Mouse (Mus musculus): ENCODE results near the gene Ufc1.
"Not testable (repeated sequence)": the region's sequence is repeated elsewhere in the genome, so short reads cannot be mapped to it uniquely, and the experiment has no call there.

The Ufc1 gene

DNA sequence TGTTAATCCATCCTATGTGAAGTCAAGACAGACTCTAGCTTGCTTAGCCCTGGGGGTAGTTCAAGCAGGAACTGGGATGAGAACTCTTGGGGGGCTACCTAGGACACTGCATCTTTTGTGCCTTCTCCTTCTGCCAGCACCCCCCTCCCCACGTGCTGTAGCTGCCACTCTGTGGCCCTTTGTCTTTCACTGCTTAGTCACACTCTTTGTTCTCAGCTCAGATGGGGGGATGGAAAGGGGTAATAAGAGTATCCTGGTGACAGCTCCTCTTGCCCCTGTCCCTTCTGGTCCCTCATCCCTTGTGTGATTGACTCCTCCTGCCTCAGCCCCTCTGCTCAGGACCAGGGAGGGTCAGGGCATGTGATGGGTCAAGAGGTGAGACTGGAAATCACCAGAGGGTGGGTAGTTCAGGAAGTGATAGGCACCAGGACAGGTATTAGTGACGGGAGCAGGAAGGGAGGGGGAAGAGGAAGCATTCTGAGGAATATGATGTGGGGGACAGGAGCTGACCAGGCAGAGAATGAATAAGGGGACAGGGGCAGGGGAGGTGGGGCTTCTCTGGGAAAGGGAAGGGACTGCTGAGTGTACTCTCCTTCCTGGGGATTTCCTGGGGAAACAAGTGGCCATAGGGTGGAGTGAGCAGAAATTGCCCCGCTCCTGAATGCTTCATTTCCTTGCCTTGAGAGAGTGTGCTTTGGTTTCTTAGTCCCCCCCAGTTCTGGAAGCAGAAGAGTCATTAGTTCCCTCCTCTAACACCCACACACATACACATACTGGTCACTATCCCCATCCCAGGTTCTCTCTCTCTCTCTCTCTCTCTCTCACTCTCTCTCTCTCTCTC is 46.2 kb downstream of the Ufc1 start:
- no peak for DNase-seq (ENCODE audit: low read depth, low spot score)

GRCm38 (mm10) chr1:171247916-171248315 is 46.9 kb downstream of the Ufc1 start:
- no peak for DNase-seq (ENCODE audit: low read depth, low spot score)

GRCm38 (mm10) chr1:171247453-171247841 is 47.4 kb downstream of the Ufc1 start:
- DNase-seq (ENCODE audit: low read depth, low spot score) = no peak

DNA sequence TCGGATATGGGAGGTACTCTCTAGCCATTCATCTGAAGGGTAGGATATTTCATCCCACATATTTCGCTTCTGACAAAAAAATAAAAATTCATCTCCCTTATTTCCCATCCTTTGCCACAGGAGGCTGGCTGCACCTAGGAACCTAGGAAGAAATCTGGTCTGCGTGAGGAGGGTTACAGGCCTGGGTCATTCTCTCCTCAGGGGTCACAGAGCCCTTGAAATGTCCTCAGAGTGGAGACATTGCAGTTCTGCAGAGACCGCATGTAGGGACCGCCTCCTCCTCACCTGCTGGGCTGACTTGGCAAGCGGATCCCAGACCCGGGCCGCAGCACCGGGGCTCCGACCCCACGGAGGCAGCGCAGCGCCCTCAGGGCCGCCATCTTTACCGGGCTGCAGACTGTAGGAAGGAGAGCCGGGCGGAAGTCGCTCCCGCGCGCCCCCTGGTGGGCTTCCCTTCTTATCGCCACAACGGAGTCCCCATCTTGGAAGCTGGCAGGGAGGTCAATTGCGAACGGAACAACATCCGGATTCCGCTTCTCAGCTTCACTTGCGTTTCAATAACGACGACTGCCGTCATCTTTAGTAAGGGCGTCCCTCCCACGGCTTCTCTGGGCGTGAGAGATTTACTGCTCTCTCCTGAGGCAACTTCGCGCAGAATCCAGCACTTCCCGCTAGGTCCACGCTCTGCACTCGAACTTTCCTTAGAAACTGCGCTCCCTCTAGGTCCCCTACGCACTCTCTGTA is 47.9 kb downstream of the Ufc1 start:
- peak; percentile 98 for DNase-seq (ENCODE audit: low read depth, low spot score)

- DNase-seq (ENCODE audit: low read depth, low spot score) = no peak
Measured at GRCm38 (mm10) chr1:171245353-171245752, 49.5 kb downstream of the Ufc1 start.

DNA sequence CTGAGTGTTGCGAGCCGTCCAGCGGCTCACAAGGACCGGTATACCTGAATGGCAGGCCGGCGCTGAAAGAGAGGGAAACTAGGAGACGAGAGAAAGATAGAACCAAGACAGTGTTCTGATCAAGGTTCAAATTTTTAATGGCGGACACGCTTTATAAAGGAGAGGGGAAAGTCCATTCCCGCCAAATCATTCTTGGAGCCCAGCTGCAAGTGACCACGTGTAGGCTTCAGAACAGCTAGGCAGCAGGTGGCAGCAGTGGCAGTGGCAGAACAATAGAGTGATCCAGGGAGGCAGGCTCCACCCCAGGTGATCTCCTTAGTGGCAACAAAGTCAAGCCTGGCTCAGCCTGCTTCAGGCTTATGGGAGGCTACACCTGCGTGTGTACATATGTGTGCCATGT is 52.9 kb downstream of the Ufc1 start:
- not testable (repeated sequence) for DNase-seq (ENCODE audit: low read depth, low spot score)

DNA sequence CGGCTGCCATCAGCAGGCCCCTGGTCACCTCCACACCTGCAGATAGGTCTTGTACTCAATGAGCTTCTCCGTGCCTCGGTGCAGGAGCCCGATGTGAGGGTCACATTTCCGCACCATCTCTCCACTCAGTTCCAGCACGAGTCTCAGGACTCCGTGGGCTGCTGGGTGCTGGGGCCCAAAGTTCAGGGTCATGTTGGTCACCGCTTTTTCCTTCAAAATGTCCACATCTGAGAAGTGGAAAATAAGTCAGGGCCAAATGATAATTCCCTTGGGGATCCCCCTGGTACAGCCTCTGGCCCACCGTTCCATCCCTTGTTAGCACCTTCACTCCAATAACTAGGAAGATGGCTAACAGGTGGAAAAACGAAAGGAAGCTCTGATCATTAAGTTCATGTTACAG is 53.9 kb downstream of the Ufc1 start:
- DNase-seq (ENCODE audit: low read depth, low spot score) = no peak

DNA sequence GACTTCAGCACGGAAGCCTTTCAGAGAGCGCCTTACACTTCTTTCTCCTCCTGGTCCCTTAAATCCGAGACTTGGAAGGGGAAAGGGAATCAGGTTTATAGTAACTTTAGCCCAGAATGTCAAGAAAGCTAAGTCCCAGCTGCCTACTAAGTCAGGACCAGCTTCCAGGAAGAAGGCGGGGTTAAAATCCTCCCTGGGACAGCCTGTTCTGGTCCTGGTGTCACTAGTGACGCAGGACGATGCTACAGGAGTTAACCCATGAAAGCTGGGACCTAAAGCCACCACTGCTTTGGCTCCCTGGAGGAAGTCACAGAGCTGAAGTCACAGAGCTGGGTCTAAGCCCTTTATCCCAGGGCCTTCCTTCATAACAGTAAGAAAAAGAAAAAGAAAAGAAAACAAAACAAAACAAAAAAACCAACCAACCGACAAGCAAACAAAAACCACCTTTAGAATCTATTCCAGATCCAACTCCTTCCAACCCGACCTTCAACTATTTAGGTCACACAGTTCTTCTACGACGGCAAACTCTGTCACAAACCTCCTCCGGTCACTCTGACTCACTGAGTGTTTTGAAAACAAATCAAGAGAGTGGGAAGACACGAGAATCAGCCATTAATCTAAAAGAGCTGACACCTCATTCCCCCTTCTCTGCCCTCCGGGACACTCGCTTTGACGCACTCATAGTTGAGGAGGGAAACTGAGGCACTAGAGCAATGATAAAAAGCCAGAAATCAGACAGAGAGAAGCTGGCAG is 54.7 kb downstream of the Ufc1 start:
- DNase-seq (ENCODE audit: low read depth, low spot score) = no peak
